Mouse (Mus musculus) ovary, postnatal 36 days (tissue): ENCODE data around the gene Gstm6.
A peak's percentile ranks its signal among the peaks of the same experiment; 100 is the strongest.
"Not testable (repeated sequence)": the region's sequence is repeated elsewhere in the genome, so short reads cannot be mapped to it uniquely, and the experiment has no call there.

Experiments
- DNase-seq: peaks from one replicate; pipeline ENCODE4 v3.0.0; 2022; ENCODE audit warnings: low spot score, mixed read lengths

Gstm6 gene

GRCm38 (mm10) chr3:107943239-107943990 is at the start of gene Gstm6:
TSS of gene Gstm6 (minus strand) at chr3:107943749.
- no peak for DNase-seq

DNA sequence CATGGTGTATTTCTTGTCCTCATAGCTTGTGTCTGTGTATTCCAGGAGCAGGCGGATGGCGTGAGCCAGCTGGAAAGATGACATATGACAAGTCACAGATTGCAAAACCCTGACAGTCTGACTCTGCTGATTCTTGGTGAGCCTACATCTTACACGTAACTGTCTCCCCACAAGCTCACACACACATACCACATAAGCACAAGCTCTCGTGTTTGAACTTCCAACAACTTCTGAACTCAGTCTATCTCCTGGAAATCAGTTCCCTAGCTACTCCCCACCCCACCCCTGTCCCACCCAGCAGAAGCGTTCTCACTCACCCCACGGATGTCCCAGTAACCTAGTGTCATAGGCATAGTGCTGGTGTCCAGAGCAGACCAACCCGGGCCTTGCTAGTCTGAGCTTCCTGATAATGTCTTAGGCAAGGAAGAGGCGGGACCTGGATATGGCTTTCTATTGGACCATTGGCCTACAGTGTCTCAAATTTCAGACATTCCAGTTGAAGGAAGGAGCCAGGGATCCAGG is 42.6 kb upstream of the Gstm6 start, which contains the start of gene Gstm2:
TSS of gene Gstm2 (minus strand) at position 413 of the 522 bp plus-strand sequence.
- peak; percentile 60 for DNase-seq

GRCm38 (mm10) chr3:107985141-107985540 is 41.6 kb upstream of the Gstm6 start:
- DNase-seq: not testable (repeated sequence)

- DNase-seq: no peak
These were observed 40.9 kb upstream of the Gstm6 start for GRCm38 (mm10) chr3:107984471-107984870.

GRCm38 (mm10) chr3:107983771-107984170 is 40.2 kb upstream of the Gstm6 start:
- DNase-seq: no peak

- peak; percentile 78 for DNase-seq
These were observed 39.2 kb upstream of the Gstm6 start for GRCm38 (mm10) chr3:107982726-107983125.

DNA sequence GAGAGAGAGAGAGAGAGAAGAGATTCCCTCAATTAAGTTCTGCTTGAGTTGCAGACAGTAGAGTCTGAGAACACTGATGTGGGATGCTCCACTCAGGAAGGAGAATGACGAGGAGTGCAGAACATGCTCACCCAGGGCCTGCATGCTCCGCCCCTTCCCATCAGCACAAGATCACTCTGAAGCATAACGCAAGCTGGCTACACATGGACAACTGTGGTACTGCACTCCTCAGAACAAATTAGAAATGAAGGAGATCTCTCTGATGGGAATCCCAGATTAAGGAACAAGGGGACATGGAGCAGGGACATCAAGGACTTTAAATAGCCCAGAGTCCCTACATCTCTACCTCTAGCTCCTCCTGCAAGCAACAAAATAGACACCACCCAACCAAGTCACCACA is 37.7 kb upstream of the Gstm6 start:
- no peak for DNase-seq

DNA sequence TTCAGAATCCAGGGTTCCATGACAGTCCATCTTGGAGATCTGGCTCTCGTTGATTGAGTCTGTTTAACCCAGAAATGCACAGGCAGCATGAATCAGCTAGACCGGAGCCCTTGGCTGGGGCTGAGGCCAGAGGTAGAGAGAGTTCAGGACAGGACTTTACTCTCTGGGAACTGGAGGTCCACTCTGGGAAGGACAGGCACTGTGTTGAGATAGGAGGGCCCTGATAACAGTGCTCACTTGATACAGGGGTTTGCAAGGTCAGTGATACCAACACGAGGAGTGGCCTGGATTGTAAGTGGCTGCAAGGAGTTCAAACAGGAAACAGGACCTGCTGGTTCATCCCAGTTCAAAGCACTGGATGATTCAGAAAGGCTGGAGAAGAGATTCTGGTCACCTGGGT is 34.1 kb upstream of the Gstm6 start:
- DNase-seq: no peak

DNA sequence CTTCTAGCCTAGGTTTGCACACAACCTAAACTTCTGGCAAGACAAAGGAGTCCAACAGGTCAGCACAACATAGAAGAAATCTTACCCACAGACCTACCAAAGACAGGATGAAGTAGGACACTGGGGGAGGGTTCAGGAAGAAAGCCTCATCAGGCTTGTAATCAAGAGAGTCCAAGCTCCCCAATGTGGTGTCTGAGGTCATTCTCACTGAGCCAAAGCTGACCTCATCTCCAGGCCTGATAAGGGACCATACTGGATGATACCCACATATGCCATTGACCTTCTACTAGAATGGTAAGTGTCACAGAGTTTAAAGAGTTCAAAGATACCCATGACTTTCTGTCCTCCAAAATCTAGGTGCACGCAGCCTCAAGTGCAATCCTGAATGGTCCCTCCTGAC is 30.7 kb upstream of the Gstm6 start:
- DNase-seq: no peak

- DNase-seq: no peak
These were observed 28.5 kb upstream of the Gstm6 start for GRCm38 (mm10) chr3:107972070-107972469.

DNA sequence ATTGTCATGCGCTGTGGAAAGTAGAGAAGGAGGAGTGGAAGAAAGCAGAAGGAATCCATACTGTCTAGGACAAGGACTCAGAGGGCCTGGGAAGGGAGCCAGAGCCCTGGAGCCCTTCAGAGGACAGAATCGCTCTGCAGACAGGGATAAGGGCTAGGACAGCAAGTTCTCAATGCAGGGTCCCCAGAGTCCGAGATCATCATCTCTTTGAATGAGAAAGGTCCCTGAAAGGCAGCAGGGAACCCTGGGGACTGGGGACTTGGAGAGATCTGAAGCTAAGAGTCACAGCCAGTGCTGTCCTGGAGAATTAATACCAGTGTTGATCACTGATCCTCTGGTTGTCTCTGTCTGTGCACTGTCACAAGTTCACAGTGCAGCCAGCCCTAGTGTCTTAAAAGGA is 27.6 kb upstream of the Gstm6 start:
- not testable (repeated sequence) for DNase-seq

- no peak for DNase-seq
These were observed 25.3 kb upstream of the Gstm6 start, which contains the start of gene Gstm3 for GRCm38 (mm10) chr3:107968724-107969395. TSS of gene Gstm3 (minus strand) at chr3:107969283.

- DNase-seq: no peak
These were observed 23.1 kb upstream of the Gstm6 start for GRCm38 (mm10) chr3:107966631-107967030.

- no peak for DNase-seq
These were observed 22.0 kb upstream of the Gstm6 start for GRCm38 (mm10) chr3:107965592-107965991.

GRCm38 (mm10) chr3:107964656-107965308 is 21.2 kb upstream of the Gstm6 start:
- DNase-seq: no peak

GRCm38 (mm10) chr3:107964026-107964425 is 20.5 kb upstream of the Gstm6 start:
- no peak for DNase-seq

DNA sequence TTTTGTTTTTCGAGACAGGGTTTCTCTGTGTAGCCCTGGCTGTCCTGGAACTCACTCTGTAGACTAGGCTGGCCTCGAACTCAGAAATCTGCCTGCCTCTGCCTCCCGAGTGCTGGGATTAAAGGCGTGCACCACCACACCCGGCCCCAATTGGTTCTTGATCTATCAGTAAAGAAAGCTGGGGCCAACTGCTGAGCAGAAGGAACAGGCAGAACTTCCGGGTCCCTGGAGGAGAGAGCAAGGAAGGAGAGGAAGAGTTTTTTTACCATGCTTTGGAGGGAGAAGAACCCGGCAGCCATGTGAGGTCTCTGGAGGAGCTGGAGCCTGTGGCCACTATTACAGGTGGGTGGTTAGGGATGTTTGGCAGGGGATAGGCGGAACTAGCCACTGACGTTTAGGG is 11.7 kb upstream of the Gstm6 start:
- not testable (repeated sequence) for DNase-seq

GRCm38 (mm10) chr3:107953906-107954305 is 10.4 kb upstream of the Gstm6 start:
- no peak for DNase-seq

- DNase-seq: peak; percentile 85
These were observed 9.8 kb upstream of the Gstm6 start for GRCm38 (mm10) chr3:107953328-107953755.

DNA sequence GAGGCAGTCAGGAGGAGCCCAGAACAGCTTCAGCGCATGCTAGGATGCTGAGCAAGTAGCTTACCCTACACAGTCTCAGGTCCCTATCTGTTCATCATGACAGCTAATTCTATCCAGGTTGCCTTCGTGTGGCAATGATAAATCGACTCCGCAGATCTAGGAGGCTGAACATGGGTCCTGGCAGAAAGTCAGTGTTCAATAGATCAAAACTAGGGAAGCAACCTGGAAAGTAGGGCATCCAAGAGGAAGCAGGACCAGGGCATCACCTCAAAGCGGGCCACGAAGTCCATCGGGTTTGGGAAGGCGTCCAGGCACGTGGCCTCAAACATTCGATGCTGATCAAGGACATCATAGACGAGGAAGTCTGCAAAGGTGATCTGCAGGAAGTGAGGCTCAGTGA is 7.0 kb upstream of the Gstm6 start:
- DNase-seq: no peak

DNA sequence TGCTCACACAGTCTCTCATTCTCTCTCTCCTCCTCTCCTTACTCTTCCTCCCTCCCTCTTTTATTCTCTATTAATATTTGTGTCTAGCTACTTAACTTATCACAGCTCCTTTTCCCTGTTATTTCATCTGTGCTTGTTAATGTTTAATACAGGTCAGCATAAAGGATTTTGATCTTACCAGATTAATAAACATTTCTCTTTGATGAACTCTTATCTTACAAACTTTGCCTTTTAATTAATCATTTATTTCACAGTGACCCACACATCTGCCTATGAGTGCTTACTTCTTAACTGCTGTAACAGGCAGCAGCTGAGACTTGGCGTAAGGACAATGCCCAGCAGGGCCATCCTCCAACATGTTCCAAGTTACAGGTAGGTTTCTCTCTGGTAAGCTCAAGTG is 5.9 kb upstream of the Gstm6 start:
- not testable (repeated sequence) for DNase-seq

GRCm38 (mm10) chr3:107945729-107946128 is 2.2 kb upstream of the Gstm6 start:
- no peak for DNase-seq

GRCm38 (mm10) chr3:107941261-107941660 is 2.3 kb downstream of the Gstm6 start:
- DNase-seq: no peak
